Mouse (Mus musculus): ENCODE data around the gene Olfr460. TPM values are rescaled to one million over a fixed set of nuclear protein-coding genes. Genes with fewer than 3 reads are reported as not detected.

Gene Olfr460
- polyA plus RNA-seq (2015; fragmentation: Nextera tagmentation; extraction: Ambion mirVana) = not detected in 2 replicates

DNA sequence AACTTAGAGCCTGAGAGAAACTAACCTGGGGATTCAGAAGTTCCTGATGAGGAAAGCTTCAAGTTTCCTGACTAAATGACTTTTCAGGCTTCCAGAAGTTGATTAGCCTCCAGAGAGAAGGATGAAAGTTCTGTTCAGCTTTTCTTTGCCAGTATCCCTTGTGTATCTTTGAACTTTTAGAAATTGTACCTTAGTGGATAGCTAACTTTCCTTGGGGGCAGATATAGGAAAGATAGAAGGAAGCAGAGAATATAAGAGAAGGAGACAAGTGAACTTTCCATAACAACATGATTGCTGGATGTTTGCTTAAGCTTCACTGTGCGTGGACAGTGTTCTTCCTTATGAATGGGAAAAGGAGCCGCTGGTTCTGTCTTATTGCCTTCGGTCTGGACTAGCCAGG lies at the start of gene Olfr460:
Gene Olfr460, plus strand, starts transcription at position 301 of the 400 bp plus-strand sequence.
- no peaks in the 10 kb centered on the region for H3K36me3 ChIP-seq (ENCODE audit: control insufficient read depth, insufficient read depth)
- H3K9me3 ChIP-seq (ENCODE audit: control insufficient read depth, low read length) = no peaks in the 10 kb centered on the region
- ATAC-seq = no peak
- 91% methylated on average over 3 of the region's 3 CpGs for WGBS
- H3K4me3 ChIP-seq (replicated peaks; ENCODE audit: low read length) = no peak within 1 kb of the TSS
- H3K4me2 ChIP-seq (ENCODE audit: low read length) = no peak within 1 kb of the TSS
- H3K9ac ChIP-seq (replicated peaks; ENCODE audit: low read depth, low read length) = no peak within 1 kb of the TSS
- no peaks in the 10 kb centered on the region for H3K4me1 ChIP-seq (replicated peaks; ENCODE audit: control insufficient read depth, insufficient read depth, low read length)
- no peak within 1 kb of the TSS for H3K27ac ChIP-seq (ENCODE audit: low read length)
- no peaks in the 10 kb centered on the region for H3K27me3 ChIP-seq (replicated peaks; ENCODE audit: control insufficient read depth, insufficient read depth, low read length)

DNA sequence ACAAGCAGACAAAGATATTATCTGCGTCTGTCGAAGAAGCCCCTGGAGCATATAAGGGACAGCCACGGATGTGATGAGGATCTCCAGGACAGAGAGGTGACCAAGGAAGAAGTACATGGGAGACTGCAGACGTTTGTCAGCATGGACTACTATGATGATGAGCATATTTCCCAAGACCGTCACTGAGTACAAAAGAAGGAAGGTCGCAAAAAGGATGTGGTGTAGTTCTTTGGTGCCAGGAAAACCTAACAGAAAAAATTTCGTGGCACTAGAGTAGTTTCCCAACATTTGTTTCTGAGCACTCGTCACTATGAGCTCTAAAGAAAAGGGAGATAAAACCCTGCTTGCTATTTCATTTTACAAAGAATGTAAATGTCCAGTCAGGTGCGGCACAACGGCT lies 24.6 kb upstream of the Olfr460 start:
- no peaks in the 10 kb centered on the region for H3K9me3 ChIP-seq (ENCODE audit: control insufficient read depth, low read length)
- H3K27me3 ChIP-seq (replicated peaks; ENCODE audit: control insufficient read depth, insufficient read depth, low read length) = no peaks in the 10 kb centered on the region
- H3K9ac ChIP-seq (replicated peaks; ENCODE audit: low read depth, low read length) = no peak overlapping the region
- no peaks in the 10 kb centered on the region for H3K4me1 ChIP-seq (replicated peaks; ENCODE audit: control insufficient read depth, insufficient read depth, low read length)
- 80% methylated on average over 10 of the region's 10 CpGs for WGBS
- ATAC-seq = no peak
- H3K4me2 ChIP-seq (ENCODE audit: low read length) = no peak overlapping the region
- no peak overlapping the region for H3K4me3 ChIP-seq (replicated peaks; ENCODE audit: low read length)
- H3K36me3 ChIP-seq (ENCODE audit: control insufficient read depth, insufficient read depth) = no peaks in the 10 kb centered on the region
- no peak overlapping the region for H3K27ac ChIP-seq (ENCODE audit: low read length)

DNA sequence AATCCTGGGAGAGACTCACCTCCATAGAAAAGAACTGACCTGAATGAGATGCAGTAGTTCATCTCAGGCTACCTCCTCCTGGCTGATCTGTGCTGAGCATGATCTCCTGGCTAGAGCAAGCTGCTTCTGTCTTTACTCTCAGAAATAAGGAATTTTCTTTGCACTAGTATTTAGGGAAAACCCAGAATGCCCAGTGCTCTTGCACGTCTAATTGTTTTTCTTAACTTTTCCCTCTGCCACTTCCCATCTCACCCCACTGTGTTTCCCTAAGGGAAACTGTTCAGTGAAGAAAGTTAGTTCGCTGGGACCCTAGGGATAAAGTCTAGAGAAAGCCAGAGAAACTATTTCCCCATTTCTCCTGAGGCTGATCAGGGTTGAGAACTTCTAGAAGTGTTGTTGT lies 14.3 kb upstream of the Olfr460 start, which contains the start of gene Olfr461:
Gene Olfr461, minus strand, starts transcription at position 101 of the 400 bp plus-strand sequence.
- Histone ChIP-seq H3K9ac (replicated peaks; ENCODE audit: low read depth, low read length) (no peak within 1 kb of the TSS), H3K4me3 (replicated peaks; ENCODE audit: low read length) (no peak within 1 kb of the TSS), H3K27me3 (replicated peaks; ENCODE audit: control insufficient read depth, insufficient read depth, low read length) (no peaks in the 10 kb centered on the region), H3K36me3 (ENCODE audit: control insufficient read depth, insufficient read depth) (no peaks in the 10 kb centered on the region), H3K9me3 (ENCODE audit: control insufficient read depth, low read length) (no peaks in the 10 kb centered on the region), H3K4me2 (ENCODE audit: low read length) (no peak within 1 kb of the TSS), H3K27ac (ENCODE audit: low read length) (no peak within 1 kb of the TSS), H3K4me1 (replicated peaks; ENCODE audit: control insufficient read depth, insufficient read depth, low read length) (no peaks in the 10 kb centered on the region)
- WGBS = 93% methylated on average over 2 of the region's 2 CpGs
- ATAC-seq = no peak

DNA sequence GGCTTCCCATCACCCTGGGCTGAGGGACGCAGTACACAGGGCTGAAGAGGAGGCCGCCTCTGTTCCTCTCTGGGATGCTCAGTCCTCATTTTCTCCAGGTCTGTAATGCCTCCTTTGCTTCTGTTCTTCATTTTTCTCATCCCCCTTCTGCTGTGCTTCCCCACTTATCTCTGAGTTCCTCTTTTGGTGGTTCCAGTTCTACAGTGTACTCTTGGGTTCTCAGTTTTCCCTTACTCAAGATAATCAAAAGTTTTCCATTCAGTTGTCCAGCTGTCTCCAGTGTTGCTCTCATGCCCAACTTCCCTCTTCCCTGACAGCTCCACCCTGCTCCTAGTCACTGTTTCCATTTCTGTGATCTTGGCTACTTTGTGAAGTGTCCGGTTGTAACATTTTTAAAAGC lies 4.3 kb downstream of the Olfr460 start:
- ATAC-seq = no peak
- 82% methylated on average over 3 of the region's 3 CpGs for WGBS
- H3K4me1 ChIP-seq (replicated peaks; ENCODE audit: control insufficient read depth, insufficient read depth, low read length) = no peaks in the 10 kb centered on the region

DNA sequence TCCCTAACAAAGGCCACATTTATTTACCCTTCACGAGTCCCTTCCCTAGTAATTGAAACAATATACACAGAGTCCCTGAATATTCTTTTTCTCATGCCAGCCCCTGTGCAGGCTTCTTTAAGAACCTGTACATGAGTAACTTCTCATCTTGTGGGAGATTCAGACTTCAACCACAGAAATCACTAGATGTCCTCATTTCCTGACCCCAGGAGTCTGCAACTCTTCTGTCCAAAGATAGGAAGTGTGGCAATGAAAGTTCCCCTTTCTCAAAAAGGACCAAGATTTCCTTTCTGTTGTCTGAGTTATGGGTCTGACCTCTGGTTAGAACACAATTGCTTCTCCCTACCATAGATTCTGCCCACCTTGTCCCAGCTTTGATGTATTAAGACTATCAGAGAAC lies 7.0 kb downstream of the Olfr460 start:
- Histone ChIP-seq H3K27me3 (replicated peaks; ENCODE audit: control insufficient read depth, insufficient read depth, low read length) (no peaks in the 10 kb centered on the region), H3K36me3 (ENCODE audit: control insufficient read depth, insufficient read depth) (no peaks in the 10 kb centered on the region), H3K9me3 (ENCODE audit: control insufficient read depth, low read length) (no peaks in the 10 kb centered on the region), H3K4me3 (replicated peaks; ENCODE audit: low read length) (no peak overlapping the region), H3K27ac (ENCODE audit: low read length) (no peak overlapping the region), H3K4me2 (ENCODE audit: low read length) (no peak overlapping the region), H3K4me1 (replicated peaks; ENCODE audit: control insufficient read depth, insufficient read depth, low read length) (no peaks in the 10 kb centered on the region), H3K9ac (replicated peaks; ENCODE audit: low read depth, low read length) (no peak overlapping the region)
- 82% methylated on average over 1 of the region's 1 CpGs for WGBS
- ATAC-seq = no peak

More for the DNA sequence above, 4.3 kb downstream of the Olfr460 start:
- H3K27ac ChIP-seq (ENCODE audit: low read length) = no peak overlapping the region
- no peak overlapping the region for H3K4me3 ChIP-seq (replicated peaks; ENCODE audit: low read length)
- no peak overlapping the region for H3K4me2 ChIP-seq (ENCODE audit: low read length)
- no peaks in the 10 kb centered on the region for H3K36me3 ChIP-seq (ENCODE audit: control insufficient read depth, insufficient read depth)
- no peaks in the 10 kb centered on the region for H3K27me3 ChIP-seq (replicated peaks; ENCODE audit: control insufficient read depth, insufficient read depth, low read length)
- H3K9ac ChIP-seq (replicated peaks; ENCODE audit: low read depth, low read length) = no peak overlapping the region
- no peaks in the 10 kb centered on the region for H3K9me3 ChIP-seq (ENCODE audit: control insufficient read depth, low read length)

DNA sequence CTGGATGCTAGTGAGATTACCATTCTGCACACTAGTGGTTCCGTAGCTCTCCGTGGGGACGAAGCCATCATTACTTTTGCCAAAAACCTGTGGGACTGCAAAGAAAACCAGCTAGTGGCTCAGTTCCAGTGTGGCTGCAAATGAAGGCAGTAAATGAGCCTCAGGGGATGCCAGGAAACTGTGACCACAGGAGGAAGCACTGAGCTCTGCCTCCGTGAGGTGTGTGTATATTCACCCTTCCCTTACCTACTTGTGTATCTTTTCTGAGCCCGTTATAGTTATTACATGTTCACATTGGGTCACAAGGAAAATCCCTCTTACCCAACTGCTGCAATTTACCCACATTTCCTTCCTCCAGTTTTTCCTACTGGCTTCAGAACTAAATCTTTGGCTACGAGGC lies 15.0 kb downstream of the Olfr460 start:
- Histone ChIP-seq H3K4me1 (replicated peaks; ENCODE audit: control insufficient read depth, insufficient read depth, low read length) (no peaks in the 10 kb centered on the region), H3K9me3 (ENCODE audit: control insufficient read depth, low read length) (no peaks in the 10 kb centered on the region), H3K4me3 (replicated peaks; ENCODE audit: low read length) (no peak overlapping the region), H3K9ac (replicated peaks; ENCODE audit: low read depth, low read length) (no peak overlapping the region), H3K4me2 (ENCODE audit: low read length) (no peak overlapping the region), H3K27me3 (replicated peaks; ENCODE audit: control insufficient read depth, insufficient read depth, low read length) (no peaks in the 10 kb centered on the region), H3K27ac (ENCODE audit: low read length) (no peak overlapping the region), H3K36me3 (ENCODE audit: control insufficient read depth, insufficient read depth) (no peaks in the 10 kb centered on the region)
- no peak for ATAC-seq
- WGBS = 71% methylated on average over 6 of the region's 6 CpGs

DNA sequence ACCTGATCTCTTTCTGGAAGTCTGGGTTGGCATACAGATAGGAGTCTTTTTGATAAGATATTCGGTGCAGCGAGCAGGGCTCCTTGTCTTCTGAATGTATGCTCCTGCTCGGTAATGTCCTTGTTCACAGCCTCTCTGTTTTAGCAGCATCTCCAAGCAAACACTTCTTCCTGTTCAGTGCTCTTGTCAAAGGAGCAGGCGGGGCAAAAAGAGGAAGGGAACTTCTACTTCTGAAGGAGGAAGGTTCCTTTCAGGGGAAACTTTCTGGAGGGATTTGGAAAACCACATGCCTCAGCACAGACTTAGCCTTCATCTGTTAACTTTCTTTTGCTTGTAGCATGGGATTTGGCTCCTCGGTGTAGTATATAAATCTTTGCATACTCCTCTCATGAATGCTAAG lies 16.4 kb downstream of the Olfr460 start, which contains the start of gene Clec5a:
Gene Clec5a, minus strand, starts transcription at position 177 of the 400 bp plus-strand sequence.
- no peak within 1 kb of the TSS for H3K9ac ChIP-seq (replicated peaks; ENCODE audit: low read depth, low read length)
- 85% methylated on average over 5 of the region's 5 CpGs for WGBS
- no peak for ATAC-seq
- H3K4me1 ChIP-seq (replicated peaks; ENCODE audit: control insufficient read depth, insufficient read depth, low read length) = no peaks in the 10 kb centered on the region
- H3K27me3 ChIP-seq (replicated peaks; ENCODE audit: control insufficient read depth, insufficient read depth, low read length) = no peaks in the 10 kb centered on the region
- no peak within 1 kb of the TSS for H3K4me3 ChIP-seq (replicated peaks; ENCODE audit: low read length)
- no peak within 1 kb of the TSS for H3K4me2 ChIP-seq (ENCODE audit: low read length)
- H3K27ac ChIP-seq (ENCODE audit: low read length) = no peak within 1 kb of the TSS
- H3K36me3 ChIP-seq (ENCODE audit: control insufficient read depth, insufficient read depth) = no peaks in the 10 kb centered on the region
- H3K9me3 ChIP-seq (ENCODE audit: control insufficient read depth, low read length) = no peaks in the 10 kb centered on the region

DNA sequence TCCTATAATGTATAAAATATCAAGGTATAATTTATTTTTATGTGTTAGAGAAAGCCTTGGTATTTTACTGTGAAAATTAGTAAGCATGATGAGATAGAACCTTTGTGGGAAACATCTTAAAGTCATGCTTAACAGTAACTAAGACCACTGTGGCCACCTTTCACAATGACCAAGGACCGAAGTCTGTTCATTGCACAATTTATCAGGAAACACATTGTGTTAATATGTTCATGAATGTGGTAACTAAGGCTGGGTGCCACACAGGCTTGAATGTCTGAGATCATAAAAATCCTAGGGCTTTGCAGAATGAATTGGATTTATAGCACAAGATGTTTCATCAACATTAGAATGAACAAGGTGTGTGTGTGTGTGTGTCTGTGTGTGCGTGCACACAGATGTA lies 19.1 kb downstream of the Olfr460 start:
- WGBS = 94% methylated on average over 2 of the region's 2 CpGs
- Histone ChIP-seq H3K27ac (ENCODE audit: low read length) (no peak overlapping the region), H3K36me3 (ENCODE audit: control insufficient read depth, insufficient read depth) (no peaks in the 10 kb centered on the region), H3K9ac (replicated peaks; ENCODE audit: low read depth, low read length) (no peak overlapping the region), H3K4me3 (replicated peaks; ENCODE audit: low read length) (no peak overlapping the region), H3K27me3 (replicated peaks; ENCODE audit: control insufficient read depth, insufficient read depth, low read length) (no peaks in the 10 kb centered on the region), H3K4me2 (ENCODE audit: low read length) (no peak overlapping the region), H3K4me1 (replicated peaks; ENCODE audit: control insufficient read depth, insufficient read depth, low read length) (no peaks in the 10 kb centered on the region), H3K9me3 (ENCODE audit: control insufficient read depth, low read length) (no peaks in the 10 kb centered on the region)
- no peak for ATAC-seq

DNA sequence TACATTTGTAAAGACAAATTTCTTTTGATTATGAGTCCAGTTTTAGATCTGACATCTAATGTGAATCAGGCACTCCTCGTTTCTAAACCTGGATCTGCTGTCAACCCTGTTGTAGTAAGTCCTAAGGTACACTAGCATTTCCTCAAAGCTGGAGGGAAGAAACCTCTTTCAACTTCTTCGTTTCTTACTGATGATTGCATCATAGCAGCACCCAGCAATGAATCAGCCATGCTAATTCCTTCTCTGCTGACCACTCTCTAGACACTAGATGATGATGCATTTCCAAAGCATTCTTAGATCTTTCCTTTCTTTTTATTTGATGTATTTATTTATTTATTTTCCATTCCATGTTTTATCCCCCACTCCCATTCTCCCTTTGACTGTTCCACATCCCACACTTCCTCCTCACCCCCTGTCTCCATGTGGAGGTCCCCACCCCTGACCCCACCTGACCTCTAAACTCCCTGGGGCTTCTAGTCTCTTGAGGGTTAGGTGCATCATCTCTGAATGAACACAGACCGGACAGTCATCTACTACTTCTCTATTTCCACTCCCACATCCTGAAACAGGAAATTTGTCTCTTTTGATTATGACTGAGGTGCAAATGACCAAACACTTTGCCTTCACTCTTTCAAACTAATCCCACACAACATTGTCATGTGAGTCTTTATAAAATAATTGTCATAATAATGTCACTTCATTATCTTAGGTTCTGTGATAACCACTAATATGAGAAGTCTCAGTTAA lies 25.7 kb downstream of the Olfr460 start:
- Histone ChIP-seq H3K4me3 (replicated peaks; ENCODE audit: low read length) (no peak overlapping the region), H3K27me3 (replicated peaks; ENCODE audit: control insufficient read depth, insufficient read depth, low read length) (no peaks in the 10 kb centered on the region), H3K27ac (ENCODE audit: low read length) (no peak overlapping the region), H3K36me3 (ENCODE audit: control insufficient read depth, insufficient read depth) (no peaks in the 10 kb centered on the region), H3K4me2 (ENCODE audit: low read length) (no peak overlapping the region), H3K4me1 (replicated peaks; ENCODE audit: control insufficient read depth, insufficient read depth, low read length) (no peaks in the 10 kb centered on the region), H3K9me3 (ENCODE audit: control insufficient read depth, low read length) (no peaks in the 10 kb centered on the region), H3K9ac (replicated peaks; ENCODE audit: low read depth, low read length) (no peak overlapping the region)
- 86% methylated on average over 3 of the region's 3 CpGs for WGBS
- no peak for ATAC-seq
